In the genomic region with DNA sequence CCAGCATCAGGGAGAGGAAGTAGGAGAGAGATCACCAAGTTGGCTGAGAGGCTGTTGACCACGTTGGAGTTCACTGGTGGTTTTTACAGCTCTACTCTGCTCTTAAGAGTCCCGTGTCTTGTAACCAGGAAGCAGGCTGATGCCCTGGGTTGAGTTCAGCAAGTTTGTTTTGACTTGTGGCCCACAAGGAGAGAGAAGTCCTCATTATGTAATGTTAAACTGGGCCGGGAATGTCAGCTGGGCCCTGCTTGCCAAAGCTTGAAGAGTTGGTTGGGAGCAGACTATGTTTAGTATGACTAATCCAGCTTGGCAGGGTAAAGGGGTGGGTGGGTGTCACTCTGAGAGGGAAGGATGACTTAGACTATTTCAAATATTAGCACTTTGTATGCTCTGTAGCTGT, we compare ENCODE assay signal across 9 mouse cellular contexts.
DNase-seq lines count a peak whose midpoint lies in the region; ATAC-seq and TF ChIP-seq lines count a peak whose summit lies in the region.
"Had no signal": no experiment of that assay in that cellular context is flagged by ENCODE, and none has a peak within 500 bp of the region (broad histone marks: within the 10 kb centered on the region; RNA-seq: fewer than 3 reads in every experiment).

No protein-coding gene starts in this region.

- WGBS in liver, embryonic 13.5 days (ENCODE audit: insufficient replicate concordance) = 39% methylated on average over 3 of the region's 3 CpGs
- WGBS in liver, embryonic 12.5 days (ENCODE audit: insufficient replicate concordance) = 46% methylated on average over 3 of the region's 3 CpGs
- 19% methylated on average over 3 of the region's 3 CpGs for WGBS in small intestine, adult 2 months
- WGBS in hindbrain, embryonic 16.5 days = 49% methylated on average over 3 of the region's 3 CpGs
- WGBS in forebrain, embryonic 12.5 days = 63% methylated on average over 3 of the region's 3 CpGs

- peaks cover 33% of the 10 kb centered on the region for H3K4me1 ChIP-seq in liver, embryonic 13.5 days (replicated peaks)
- peaks cover 2% of the 10 kb centered on the region for H3K4me1 ChIP-seq in liver, embryonic 12.5 days
- peaks cover 6% of the 10 kb centered on the region; the same call in 1 of the 2 replicates for H3K4me1 ChIP-seq in small intestine, adult 2 months (ENCODE audit: control insufficient read depth, insufficient read depth, insufficient read length, low read length)
- H3K4me1 ChIP-seq in hindbrain, embryonic 16.5 days (ENCODE audit: control insufficient read depth, insufficient read depth, low read depth, low read length) = peaks cover 7% of the 10 kb centered on the region
- H3K4me1 ChIP-seq in forebrain, embryonic 12.5 days = peaks cover 39% of the 10 kb centered on the region

- H3K9me3 ChIP-seq in liver, embryonic 13.5 days (replicated peaks) = no peaks in the 10 kb centered on the region
- H3K9me3 ChIP-seq in liver, embryonic 12.5 days (replicated peaks) = no peaks in the 10 kb centered on the region
- no peaks in the 10 kb centered on the region for H3K9me3 ChIP-seq in hindbrain, embryonic 16.5 days (ENCODE audit: control insufficient read depth, low read length)
- H3K9me3 ChIP-seq in forebrain, embryonic 12.5 days = no peaks in the 10 kb centered on the region
- H3K9me3 ChIP-seq: neural tube, embryonic 13.5 days had no signal

- ATAC-seq in liver, embryonic 13.5 days (ENCODE audit: low read depth) = no peak
- no peak for ATAC-seq in liver, embryonic 12.5 days
- no peak for ATAC-seq in hindbrain, embryonic 16.5 days
- ATAC-seq in forebrain, embryonic 12.5 days (ENCODE audit: low FRiP score) = no peak

- H3K27ac ChIP-seq in liver, embryonic 13.5 days = peak overlapping the region; percentile 23; the same call in 1 of the 2 replicates
- no peak overlapping the region for H3K27ac ChIP-seq in liver, embryonic 12.5 days
- H3K27ac ChIP-seq in small intestine, adult 2 months (ENCODE audit: insufficient read depth, low read depth, low read length) = peak overlapping the region; percentile 47
- no peak overlapping the region for H3K27ac ChIP-seq in hindbrain, embryonic 16.5 days (ENCODE audit: low read depth, low read length)
- no peak overlapping the region for H3K27ac ChIP-seq in forebrain, embryonic 12.5 days
- H3K27ac ChIP-seq: kidney, postnatal 0 days; neural tube, embryonic 13.5 days had no signal

- no peak overlapping the region for H3K4me3 ChIP-seq in liver, embryonic 13.5 days (replicated peaks)
- H3K4me3 ChIP-seq in liver, embryonic 12.5 days = no peak overlapping the region
- H3K4me3 ChIP-seq in small intestine, adult 2 months (ENCODE audit: low read depth, low read length) = no peak overlapping the region
- H3K4me3 ChIP-seq in hindbrain, embryonic 16.5 days (ENCODE audit: low read length) = no peak overlapping the region
- H3K4me3 ChIP-seq in forebrain, embryonic 12.5 days (replicated peaks) = no peak overlapping the region
- H3K4me3 ChIP-seq: neural tube, embryonic 13.5 days had no signal

- H3K36me3 ChIP-seq in liver, embryonic 13.5 days = no peaks in the 10 kb centered on the region
- H3K36me3 ChIP-seq in liver, embryonic 12.5 days = no peaks in the 10 kb centered on the region
- H3K36me3 ChIP-seq in small intestine, adult 2 months (ENCODE audit: control insufficient read depth, insufficient read depth, low read length) = peaks cover 1% of the 10 kb centered on the region
- no peaks in the 10 kb centered on the region for H3K36me3 ChIP-seq in hindbrain, embryonic 16.5 days (ENCODE audit: control insufficient read depth, insufficient read depth, low read length)
- no peaks in the 10 kb centered on the region for H3K36me3 ChIP-seq in forebrain, embryonic 12.5 days (replicated peaks)
- H3K36me3 ChIP-seq: neural tube, embryonic 13.5 days had no signal

- no peak overlapping the region for H3K4me2 ChIP-seq in liver, embryonic 13.5 days
- no peak overlapping the region for H3K4me2 ChIP-seq in liver, embryonic 12.5 days
- no peak overlapping the region for H3K4me2 ChIP-seq in hindbrain, embryonic 16.5 days (ENCODE audit: low read length)
- H3K4me2 ChIP-seq in forebrain, embryonic 12.5 days = no peak overlapping the region
- H3K4me2 ChIP-seq: neural tube, embryonic 13.5 days had no signal

- no peak for DNase-seq in liver, embryonic 13.5 days
- peak; percentile 40 to 71 for DNase-seq in gastrocnemius, adult 8-10 months (ENCODE audit: low spot score in 2 of 2)
- peak; percentile 33 for DNase-seq in kidney, postnatal 10 days

- no peak overlapping the region for H3K9ac ChIP-seq in liver, embryonic 13.5 days
- no peak overlapping the region for H3K9ac ChIP-seq in liver, embryonic 12.5 days
- no peak overlapping the region for H3K9ac ChIP-seq in hindbrain, embryonic 16.5 days (ENCODE audit: low read depth, low read length)
- no peak overlapping the region for H3K9ac ChIP-seq in forebrain, embryonic 12.5 days
- H3K9ac ChIP-seq: neural tube, embryonic 13.5 days had no signal

- TF ChIP-seq POLR2A in small intestine, adult 2 months (IDR thresholded peaks at IDR 0.05; ENCODE audit: low read depth, low read length) = no peak

- no peak for TF ChIP-seq CTCF in small intestine, adult 2 months (IDR thresholded peaks at IDR 0.05; ENCODE audit: extremely low read depth, insufficient read length, insufficient replicate concordance, low read depth, low read length)

- H3K27me3 ChIP-seq in liver, embryonic 13.5 days = no peaks in the 10 kb centered on the region
- peaks cover 8% of the 10 kb centered on the region; the same call in 1 of the 2 replicates for H3K27me3 ChIP-seq in liver, embryonic 12.5 days (replicated peaks)
- no peaks in the 10 kb centered on the region for H3K27me3 ChIP-seq in small intestine, adult 2 months (ENCODE audit: control insufficient read depth, insufficient read depth, low read length)
- 0 out of 2 replicates have a peak, but pooled peaks cover 3% of the 10 kb centered on the region for H3K27me3 ChIP-seq in hindbrain, embryonic 16.5 days (replicated peaks; ENCODE audit: control insufficient read depth, insufficient read depth, low read length)
- peaks cover 18% of the 10 kb centered on the region for H3K27me3 ChIP-seq in forebrain, embryonic 12.5 days

Comparison
In these comparisons a context has a peak if more than half of its experiments do, and no peak if none do; other contexts are left out.
1. H3K27ac ChIP-seq: peak in liver, embryonic 13.5 days (single experiment) and small intestine, adult 2 months (single experiment); none in liver, embryonic 12.5 days (single experiment), hindbrain, embryonic 16.5 days (single experiment) and forebrain, embryonic 12.5 days (single experiment).